8 mouse cellular contexts compared by ENCODE assay signal in the genomic region with DNA sequence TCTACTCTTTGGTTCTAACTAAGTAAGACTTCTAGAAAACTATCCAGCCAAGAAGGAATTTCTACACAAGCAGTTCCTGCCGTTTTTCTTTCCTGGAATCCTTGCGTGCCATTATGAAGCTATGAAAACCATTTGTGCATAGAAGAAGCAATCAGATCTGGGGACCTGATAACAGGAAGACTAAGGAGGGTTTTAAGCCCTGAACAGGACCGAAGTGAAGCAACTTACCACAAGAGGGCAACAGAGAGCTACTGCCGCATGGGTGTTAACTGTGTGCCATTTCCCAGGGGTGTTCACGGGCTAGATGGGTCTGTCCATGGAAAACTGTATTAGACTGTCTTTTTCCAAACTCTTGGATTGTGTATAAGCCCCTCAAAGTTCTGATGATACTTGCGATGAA. TPM values are rescaled to one million over a fixed set of nuclear protein-coding genes. Genes with fewer than 3 reads are reported as not detected.
DNase-seq lines count a peak whose midpoint lies in the region; ATAC-seq and TF ChIP-seq lines count a peak whose summit lies in the region.

No protein-coding gene starts in this region.

- ATAC-seq in kidney, postnatal 0 days (replicated peaks; ENCODE audit: low FRiP score, low read depth) = peak; percentile 92
- ATAC-seq in stomach, postnatal 0 days (ENCODE audit: low FRiP score, low TSS enrichment) = peak; percentile 83

- H3K4me3 ChIP-seq in kidney, postnatal 0 days (replicated peaks; ENCODE audit: low read depth, low read length) = no peak overlapping the region
- no peak overlapping the region for H3K4me3 ChIP-seq in stomach, postnatal 0 days (ENCODE audit: low read depth, low read length)

- H3K4me2 ChIP-seq in kidney, postnatal 0 days (ENCODE audit: low read length) = no peak overlapping the region
- no peak overlapping the region for H3K4me2 ChIP-seq in stomach, postnatal 0 days (replicated peaks; ENCODE audit: low read depth)

- no peak for TF ChIP-seq EP300 in stomach, postnatal 0 days (optimal IDR thresholded peaks at IDR 0.05)

- H3K27ac ChIP-seq in kidney, postnatal 0 days = no peak overlapping the region
- H3K27ac ChIP-seq in stomach, postnatal 0 days (replicated peaks) = no peak overlapping the region

- no peaks in the 10 kb centered on the region for H3K9me3 ChIP-seq in kidney, postnatal 0 days (replicated peaks; ENCODE audit: low read length)
- H3K9me3 ChIP-seq in stomach, postnatal 0 days (ENCODE audit: control insufficient read depth, low read length) = no peaks in the 10 kb centered on the region

- DNase-seq in CD4-positive helper T cell, adult 2 months (ENCODE audit: low read depth, low spot score) = peak; percentile 44
- DNase-seq in adrenal gland, postnatal 10 days = peak; percentile 82
- peak; percentile 77 for DNase-seq in embryo, embryonic 9.5 days (ENCODE audit: extremely low spot score)
- DNase-seq in heart, adult 9 months (ENCODE audit: low spot score in 2 of 2) = peak; percentile 54 to 72
- DNase-seq in kidney, postnatal 0 days (ENCODE audit: low spot score) = peak; percentile 90
- peak; percentile 51 for DNase-seq in liver
- peak; percentile 63 for DNase-seq in naive thymus-derived CD4-positive, alpha-beta T cell, adult 2 months (ENCODE audit: low read depth)
- DNase-seq in stomach, postnatal 0 days (ENCODE audit: low spot score) = peak; percentile 69

- H3K4me1 ChIP-seq in kidney, postnatal 0 days (replicated peaks; ENCODE audit: insufficient read depth, low read length) = no peaks in the 10 kb centered on the region
- no peaks in the 10 kb centered on the region for H3K4me1 ChIP-seq in stomach, postnatal 0 days (replicated peaks; ENCODE audit: control insufficient read depth, insufficient read depth)

- peak; percentile 98 for TF ChIP-seq CTCF in kidney, postnatal 0 days (IDR thresholded peaks at IDR 0.05; ENCODE audit: low read depth)
- TF ChIP-seq CTCF in stomach, postnatal 0 days (IDR thresholded peaks at IDR 0.05; ENCODE audit: low read depth) = peak; percentile 98

- 16% methylated on average over 6 of the region's 6 CpGs for WGBS in kidney, postnatal 0 days
- WGBS in stomach, postnatal 0 days = 14% methylated on average over 6 of the region's 6 CpGs

- H3K9ac ChIP-seq in kidney, postnatal 0 days (ENCODE audit: low read depth, low read length) = no peak overlapping the region
- H3K9ac ChIP-seq in stomach, postnatal 0 days (ENCODE audit: low read length) = no peak overlapping the region

- no peaks in the 10 kb centered on the region for H3K27me3 ChIP-seq in kidney, postnatal 0 days (ENCODE audit: insufficient read depth, low read length)
- H3K27me3 ChIP-seq in stomach, postnatal 0 days (ENCODE audit: control insufficient read depth, insufficient read depth, low read length) = no peaks in the 10 kb centered on the region

- no peaks in the 10 kb centered on the region for H3K36me3 ChIP-seq in kidney, postnatal 0 days (ENCODE audit: insufficient read depth, low read length)
- H3K36me3 ChIP-seq in stomach, postnatal 0 days (ENCODE audit: control insufficient read depth, insufficient read depth, low read length) = no peaks in the 10 kb centered on the region

RNA-seq across cellular contexts. Expression of a gene that starts 24.8 kb away (rescaled TPM):
- total RNA-seq in adrenal gland, postnatal 10 days (2021) = under 1 TPM; 0.48 to 0.67 TPM
- 1.4 and 1.6 TPM in 2 replicates for polyA plus RNA-seq in kidney, postnatal 0 days (2015; fragmentation: Nextera tagmentation; extraction: Ambion mirVana)
- polyA plus RNA-seq in stomach, postnatal 0 days (2015; fragmentation: Nextera tagmentation; extraction: Ambion mirVana) = 0.32 and 0.67 TPM in 2 replicates

RNA-seq across cellular contexts. Expression of a gene that starts 31.9 kb away (rescaled TPM):
- 10 to 100 TPM; 46.3 to 50.3 TPM for total RNA-seq in adrenal gland, postnatal 10 days (2021)
- 29.5 and 33.3 TPM in 2 replicates for polyA plus RNA-seq in kidney, postnatal 0 days (2015; fragmentation: Nextera tagmentation; extraction: Ambion mirVana)
- polyA plus RNA-seq in stomach, postnatal 0 days (2015; fragmentation: Nextera tagmentation; extraction: Ambion mirVana) = 14.4 and 16.1 TPM in 2 replicates

RNA-seq across cellular contexts. Expression of a gene that starts 57.1 kb away (rescaled TPM):
- total RNA-seq in adrenal gland, postnatal 10 days (2021) = under 1 TPM in 1 of 2 experiments, not detected in 1; 0.12 TPM
- polyA plus RNA-seq in kidney, postnatal 0 days (2015; fragmentation: Nextera tagmentation; extraction: Ambion mirVana) = 0.20 and 0.28 TPM in 2 replicates
- polyA plus RNA-seq in stomach, postnatal 0 days (2015; fragmentation: Nextera tagmentation; extraction: Ambion mirVana) = 0.05 TPM in 1 of 2 replicates, not detected in the other
